Mouse (Mus musculus) MN1 (cell line): ENCODE measurements around the gene Asic2.

Experiments
- DNase-seq: peaks from one replicate; pipeline ENCODE4 v3.0.0-alpha.2; 2016; ENCODE audit warnings: low spot score

Asic2 gene

DNA sequence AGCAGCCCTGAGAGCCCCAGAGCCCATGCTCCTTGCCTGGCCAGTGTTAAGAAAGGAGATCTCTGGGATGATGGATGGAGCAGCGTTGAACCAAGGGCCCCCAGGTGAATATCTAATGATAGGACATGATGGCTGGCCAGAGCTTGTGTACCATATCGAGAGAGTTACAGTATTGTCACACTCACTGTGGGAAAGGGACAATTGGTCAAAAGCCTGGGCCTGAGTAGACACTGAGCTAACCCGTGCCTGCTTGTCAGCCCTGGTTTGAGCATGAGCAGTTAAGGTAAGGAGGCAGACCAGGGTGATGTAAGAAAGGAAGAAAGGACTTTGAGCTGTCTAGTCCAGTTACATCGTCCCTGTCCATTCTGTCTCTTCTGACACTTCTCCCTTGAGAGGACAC, 365.3 kb downstream of the Asic2 start:
- no peak for DNase-seq

DNA sequence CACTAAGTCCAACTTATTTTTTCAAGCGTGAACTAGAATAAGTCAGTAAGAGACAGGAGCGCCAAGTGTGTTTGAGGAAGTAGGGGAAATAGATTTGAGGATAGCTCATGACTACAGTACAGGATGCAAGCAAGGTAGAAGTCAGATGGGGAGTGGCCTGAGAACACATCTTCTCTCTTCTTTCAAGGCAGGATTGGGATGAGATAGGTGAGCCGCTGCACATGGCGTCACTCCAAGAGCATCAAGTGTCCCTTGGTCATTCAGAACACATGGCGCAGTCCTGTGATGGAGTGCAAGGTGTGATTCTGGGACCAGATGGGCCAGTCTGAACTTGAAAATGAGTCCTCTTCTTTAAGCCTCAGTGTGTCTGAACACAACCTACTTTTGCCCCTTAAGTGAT, 366.5 kb downstream of the Asic2 start:
- no peak for DNase-seq

- DNase-seq: no peak
Observed at GRCm38 (mm10) chr11:81597601-81598000, 370.7 kb downstream of the Asic2 start.

DNA sequence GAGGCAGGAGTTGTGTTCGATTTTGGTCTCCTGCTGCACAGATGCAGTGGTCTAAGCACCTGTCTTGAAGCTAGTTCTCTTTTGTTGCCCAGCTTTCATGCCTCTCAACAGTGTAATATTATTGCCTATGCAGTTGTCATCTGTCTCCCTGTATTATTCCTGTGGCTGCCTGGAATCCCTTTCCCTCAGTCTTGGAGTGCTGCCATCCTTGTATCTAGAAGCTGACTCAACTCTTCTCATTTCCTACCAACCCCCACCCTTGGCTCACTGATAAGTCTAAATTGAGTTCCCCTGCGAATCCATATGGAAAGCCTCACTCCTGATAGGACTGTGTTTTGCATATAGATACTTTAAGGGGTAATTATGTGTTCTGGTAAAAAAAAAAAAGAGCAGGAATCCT, 373.0 kb downstream of the Asic2 start:
- DNase-seq: no peak

GRCm38 (mm10) chr11:81592776-81593175, 375.5 kb downstream of the Asic2 start:
- no peak for DNase-seq

DNA sequence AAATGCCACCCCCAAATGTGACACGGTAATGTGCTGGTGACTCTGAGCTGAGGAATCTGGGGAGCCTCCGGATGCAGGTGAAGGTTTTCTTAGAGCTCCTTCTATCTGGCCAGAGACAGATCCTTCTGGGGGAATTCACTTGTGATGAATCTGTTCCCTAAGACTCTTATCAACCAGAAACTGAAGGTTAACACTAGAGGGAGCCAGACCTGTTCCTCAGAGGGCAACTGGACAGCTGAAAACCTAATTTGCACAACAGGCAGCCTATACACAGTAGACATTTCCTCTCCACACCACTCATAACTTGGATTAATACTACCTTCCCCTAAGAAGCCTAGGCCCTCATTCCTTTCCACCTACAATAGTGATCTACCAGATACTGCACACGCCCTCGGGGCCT, 377.3 kb downstream of the Asic2 start:
- DNase-seq: no peak

DNA sequence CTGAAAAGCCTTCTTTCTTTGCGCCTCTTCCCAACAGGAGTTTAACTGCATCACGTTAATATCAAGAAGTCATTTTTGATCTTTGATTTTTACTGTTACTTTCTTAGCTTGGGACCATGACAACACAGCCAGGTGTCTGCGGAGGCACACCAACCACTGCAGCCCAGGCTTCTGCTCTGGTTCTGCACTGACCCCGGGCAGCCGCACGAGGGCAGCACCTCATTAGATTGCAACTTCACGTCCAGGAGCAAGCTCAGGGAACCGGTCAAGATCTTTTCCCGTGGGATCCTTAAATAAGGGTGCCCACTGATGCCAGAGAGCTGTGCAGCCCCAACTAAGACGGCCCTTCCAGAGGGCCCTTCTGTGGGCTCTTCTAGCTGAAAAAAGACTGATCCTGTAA, 379.6 kb downstream of the Asic2 start:
- DNase-seq: no peak

GRCm38 (mm10) chr11:81587942-81588341, 380.3 kb downstream of the Asic2 start:
- DNase-seq: no peak

- no peak for DNase-seq
Observed at GRCm38 (mm10) chr11:81587114-81587513, 381.1 kb downstream of the Asic2 start.

DNA sequence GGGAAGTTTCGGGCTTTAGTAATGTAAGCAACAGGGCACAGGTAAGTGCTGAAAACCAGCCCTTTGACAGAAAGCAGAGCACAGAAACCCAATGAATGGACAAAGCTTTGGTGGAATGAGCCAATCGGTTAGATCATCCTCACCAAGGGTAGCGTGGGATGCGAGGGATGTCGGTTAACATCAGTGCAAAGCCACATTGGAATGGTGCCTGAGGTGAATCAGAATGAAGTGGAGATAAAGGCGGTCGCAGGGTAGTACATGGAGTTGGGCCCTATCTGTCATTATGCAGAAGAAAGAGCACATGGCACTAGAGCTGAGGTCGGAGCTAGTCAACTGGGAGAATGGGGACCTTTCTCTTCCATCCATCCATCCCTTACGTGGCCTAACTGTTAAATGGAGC, 383.8 kb downstream of the Asic2 start:
- no peak for DNase-seq

- DNase-seq: no peak
Observed at GRCm38 (mm10) chr11:81583195-81583594, 385.1 kb downstream of the Asic2 start.

GRCm38 (mm10) chr11:81582161-81582560, 386.1 kb downstream of the Asic2 start:
- no peak for DNase-seq

DNA sequence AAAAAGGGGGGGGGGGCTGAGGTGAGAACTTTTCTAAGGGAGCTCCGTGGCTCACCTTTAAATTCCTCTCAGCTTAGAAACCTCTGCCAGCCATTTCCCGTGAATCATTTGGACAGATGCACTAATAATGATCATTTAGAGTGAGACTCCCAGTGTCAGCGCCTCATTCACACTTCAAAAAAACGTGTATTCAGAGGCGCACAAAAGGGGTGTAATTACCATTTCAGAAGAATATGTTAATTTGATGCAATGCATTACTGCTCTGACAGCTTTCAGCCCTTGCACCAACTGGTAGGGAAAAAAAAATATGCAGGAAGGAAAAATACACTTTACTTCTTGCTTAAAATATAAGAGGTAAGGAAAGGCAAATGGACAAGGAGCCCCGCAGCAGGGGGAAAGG, 388.5 kb downstream of the Asic2 start:
- DNase-seq: no peak

DNA sequence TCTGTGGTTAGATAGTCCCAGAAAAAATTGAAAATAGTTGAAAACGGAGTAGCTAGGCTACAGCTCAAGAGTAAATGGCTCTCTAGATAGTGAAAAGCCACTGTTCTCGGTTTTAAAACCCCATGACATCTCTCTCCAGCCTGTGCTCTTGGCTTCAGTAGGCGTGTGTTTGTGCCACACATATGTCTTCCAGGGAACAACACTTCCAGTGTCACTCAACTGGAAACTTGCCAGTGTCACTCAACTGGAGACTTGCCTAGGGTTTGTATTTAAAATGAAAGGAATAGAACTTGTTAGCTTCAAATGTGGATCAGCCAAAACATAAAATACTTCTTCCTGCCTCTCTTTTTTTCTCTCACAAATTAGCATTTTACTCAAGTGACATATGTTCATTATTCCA, 397.9 kb downstream of the Asic2 start:
- DNase-seq: no peak

DNA sequence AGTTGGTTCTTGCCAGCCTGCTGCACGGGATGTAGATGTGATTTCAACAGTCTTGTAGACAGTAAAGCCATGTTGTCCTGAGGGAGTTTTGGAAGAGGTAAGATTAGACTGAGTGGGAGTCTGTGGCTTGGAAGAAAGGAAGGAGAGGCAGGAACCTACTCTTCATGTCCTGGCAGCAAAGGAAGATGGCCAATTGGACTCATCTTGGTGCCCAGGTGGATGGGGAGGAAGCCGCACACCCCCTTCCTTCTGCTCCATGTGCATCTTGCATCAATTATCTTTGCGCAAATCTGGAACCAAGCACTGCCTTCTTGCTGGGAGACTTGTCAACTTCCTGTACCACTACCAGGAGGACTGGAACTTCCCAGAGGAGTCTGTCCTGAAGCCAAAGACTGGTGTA, 403.4 kb downstream of the Asic2 start:
- DNase-seq: no peak

- DNase-seq: no peak
Observed at GRCm38 (mm10) chr11:81560374-81560773, 407.9 kb downstream of the Asic2 start.

DNA sequence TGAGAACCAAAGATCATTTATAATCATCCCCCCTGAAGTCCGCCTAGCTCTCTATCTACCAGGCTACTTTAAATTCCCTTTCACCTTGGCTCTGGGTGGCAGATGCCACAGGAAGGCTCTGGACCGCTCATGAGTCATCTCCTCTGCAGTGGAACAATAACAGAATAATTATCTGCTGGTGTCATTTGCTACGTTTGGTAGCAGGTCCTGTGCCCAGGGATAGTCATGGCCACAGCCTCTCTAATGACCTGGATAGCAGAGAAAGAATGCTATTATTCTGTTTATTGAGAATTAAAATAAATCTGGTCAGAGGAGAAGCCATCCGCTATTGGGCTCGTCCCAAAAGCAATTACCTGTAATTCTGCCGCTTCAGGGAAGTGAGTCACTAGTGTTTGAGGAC, 425.1 kb downstream of the Asic2 start:
- no peak for DNase-seq

GRCm38 (mm10) chr11:81535121-81535717, 433.0 kb downstream of the Asic2 start:
- DNase-seq: no peak

GRCm38 (mm10) chr11:81534686-81535085, 433.6 kb downstream of the Asic2 start:
- peak; percentile 6 for DNase-seq

DNA sequence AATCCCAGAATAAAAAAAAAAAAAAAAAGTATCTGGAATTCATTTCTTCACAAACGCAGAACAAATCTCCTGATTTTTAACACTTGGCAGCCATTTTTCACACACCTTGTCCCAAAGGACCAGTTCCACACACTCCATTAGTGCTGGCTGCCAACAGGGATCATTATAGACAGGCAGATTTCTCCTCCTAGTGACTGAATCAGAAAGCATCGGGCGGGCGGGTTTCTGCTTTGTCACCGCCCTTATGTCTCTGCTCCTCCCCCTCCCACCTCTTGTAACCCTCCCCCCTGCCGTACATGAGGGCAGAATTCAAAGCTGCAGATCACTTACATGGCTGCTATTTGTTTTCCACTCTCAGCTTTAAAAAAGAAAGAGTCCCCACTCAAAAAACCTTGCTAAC, 436.4 kb downstream of the Asic2 start:
- no peak for DNase-seq

DNA sequence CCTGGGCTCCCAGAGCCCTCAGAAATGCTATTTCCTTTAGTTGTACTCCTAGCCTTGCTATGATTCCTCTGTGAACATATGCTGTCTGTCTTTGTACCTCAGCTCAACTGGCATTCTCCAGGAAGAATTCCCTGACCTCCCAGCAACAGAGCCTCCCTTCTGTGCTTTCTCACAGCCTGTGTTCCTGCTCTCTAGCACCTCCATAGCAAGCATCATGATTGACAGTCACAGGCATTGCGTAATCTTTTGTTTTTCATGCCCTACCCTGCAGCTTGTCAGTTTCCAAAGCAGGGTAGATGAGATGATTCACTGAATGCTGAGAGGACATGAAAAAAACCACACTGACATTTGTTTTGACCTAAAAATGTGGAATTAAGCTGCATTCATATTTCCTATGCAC, 445.3 kb downstream of the Asic2 start:
- DNase-seq: no peak

GRCm38 (mm10) chr11:81521881-81522280, 446.4 kb downstream of the Asic2 start:
- no peak for DNase-seq

DNA sequence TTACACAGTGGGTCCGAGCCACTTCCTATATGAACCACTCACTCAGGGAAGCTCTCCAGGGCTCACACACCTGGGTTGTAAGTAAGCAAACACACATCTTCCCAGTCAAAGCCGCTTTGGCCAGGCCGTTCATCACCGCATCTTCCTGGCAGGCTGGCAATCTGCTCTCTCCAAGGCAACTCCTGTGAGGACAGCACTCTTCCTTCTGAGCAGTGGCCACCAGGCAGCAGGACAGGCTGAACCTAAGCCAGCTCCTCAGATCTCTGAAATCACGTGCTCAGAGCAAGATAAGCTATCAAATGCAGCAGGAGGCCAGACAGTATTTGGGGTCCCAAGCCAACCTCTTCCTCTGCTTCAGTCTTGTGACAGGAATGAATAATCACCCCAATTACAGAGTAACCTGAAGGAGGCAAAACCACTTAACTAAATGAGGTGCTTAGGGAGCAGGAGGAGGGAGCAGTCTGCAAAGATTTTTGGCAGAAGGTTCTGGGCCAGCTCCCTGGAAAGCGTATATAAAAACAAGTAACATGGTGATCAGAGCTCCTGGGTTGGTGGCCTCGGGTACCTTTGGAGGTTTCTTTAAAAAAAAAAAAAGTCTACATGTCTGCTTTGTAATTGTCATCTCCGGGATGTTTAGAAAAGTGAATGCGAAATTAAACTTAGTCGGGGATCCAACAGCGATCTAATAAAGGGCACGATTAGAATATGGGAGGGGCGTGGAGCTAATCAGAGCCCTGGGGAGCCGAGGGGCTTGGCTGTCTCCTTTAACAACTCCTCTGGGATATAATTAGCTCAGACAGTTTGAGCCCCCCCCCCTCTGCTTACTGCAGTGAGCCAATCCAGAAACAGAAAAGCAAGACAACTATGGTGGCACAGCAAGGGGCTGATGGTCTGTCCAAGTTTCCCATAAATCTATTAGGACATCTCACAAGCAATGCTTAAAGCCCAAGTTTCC, 450.0 kb downstream of the Asic2 start:
- no peak for DNase-seq

DNA sequence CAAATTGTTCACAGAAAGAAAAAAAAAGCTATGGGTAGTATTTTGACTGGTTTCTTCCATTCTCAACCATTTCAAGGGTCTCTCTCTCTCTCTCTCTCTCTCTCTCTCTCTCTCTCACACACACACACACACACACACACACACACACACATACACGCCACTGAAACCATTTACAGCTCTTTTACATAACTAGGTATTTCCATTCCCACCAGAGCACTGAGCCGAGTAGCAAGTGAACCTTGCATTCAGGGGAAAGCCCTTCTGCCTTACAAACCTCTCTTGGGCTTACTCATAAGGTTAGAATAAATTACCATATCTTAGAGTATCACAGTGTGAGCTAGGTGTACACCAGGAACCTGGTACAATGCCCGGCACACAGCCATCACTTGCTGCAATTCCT, 452.5 kb downstream of the Asic2 start:
- no peak for DNase-seq
